Mouse (Mus musculus): ENCODE results near the gene Stip1. TPM values are rescaled to one million over a fixed set of nuclear protein-coding genes. Genes with fewer than 3 reads are reported as not detected.

Gene Stip1
- polyA plus RNA-seq, 1 experiment, result 192 TPM

- peaks cover 15% of the 10 kb centered on the region for H3K4me1 ChIP-seq (ENCODE audit: control insufficient read depth, insufficient read depth, low read length)
- no peak for TF ChIP-seq CTCF (IDR thresholded peaks at IDR 0.05; ENCODE audit: borderline replicate concordance, insufficient read depth, low read length)
- no peak for TF ChIP-seq POLR2A (IDR thresholded peaks at IDR 0.05; ENCODE audit: low read depth, low read length)
- H3K4me3 ChIP-seq (ENCODE audit: insufficient read depth, low read length), result no peak overlapping the region
- H3K27ac ChIP-seq (ENCODE audit: insufficient read depth, low read length), result no peak overlapping the region
Measured at GRCm38 (mm10) chr19:7073997-7074781, 34.4 kb upstream of the Stip1 start.

GRCm38 (mm10) chr19:7072221-7072620 is 32.5 kb upstream of the Stip1 start:
- TF ChIP-seq CTCF (IDR thresholded peaks at IDR 0.05; ENCODE audit: borderline replicate concordance, insufficient read depth, low read length) (no peak), POLR2A (IDR thresholded peaks at IDR 0.05; ENCODE audit: low read depth, low read length) (no peak)
- Histone ChIP-seq H3K27ac (ENCODE audit: insufficient read depth, low read length) (no peak overlapping the region), H3K4me3 (ENCODE audit: insufficient read depth, low read length) (no peak overlapping the region), H3K4me1 (ENCODE audit: control insufficient read depth, insufficient read depth, low read length) (peaks cover 10% of the 10 kb centered on the region; the same call in 1 of the 2 replicates)

GRCm38 (mm10) chr19:7070775-7071174 is 31.0 kb upstream of the Stip1 start:
- Histone ChIP-seq H3K4me1 (ENCODE audit: control insufficient read depth, insufficient read depth, low read length) (peaks cover 17% of the 10 kb centered on the region; the same call in 1 of the 2 replicates), H3K27ac (ENCODE audit: insufficient read depth, low read length) (no peak overlapping the region), H3K4me3 (ENCODE audit: insufficient read depth, low read length) (no peak overlapping the region)
- no peak for TF ChIP-seq POLR2A (IDR thresholded peaks at IDR 0.05; ENCODE audit: low read depth, low read length)
- TF ChIP-seq CTCF (IDR thresholded peaks at IDR 0.05; ENCODE audit: borderline replicate concordance, insufficient read depth, low read length), result no peak

GRCm38 (mm10) chr19:7069781-7070763 is 30.3 kb upstream of the Stip1 start:
- Histone ChIP-seq H3K4me1 (ENCODE audit: control insufficient read depth, insufficient read depth, low read length) (peaks cover 17% of the 10 kb centered on the region; the same call in 1 of the 2 replicates), H3K27ac (ENCODE audit: insufficient read depth, low read length) (no peak overlapping the region), H3K4me3 (ENCODE audit: insufficient read depth, low read length) (no peak overlapping the region)
- TF ChIP-seq POLR2A (IDR thresholded peaks at IDR 0.05; ENCODE audit: low read depth, low read length), result 0 out of 2 replicates have a peak, but pooled peaks have one; percentile 9
- no peak for TF ChIP-seq CTCF (IDR thresholded peaks at IDR 0.05; ENCODE audit: borderline replicate concordance, insufficient read depth, low read length)

- H3K27ac ChIP-seq (ENCODE audit: insufficient read depth, low read length), result no peak overlapping the region
Measured at GRCm38 (mm10) chr19:7068661-7069531, 29.1 kb upstream of the Stip1 start.

GRCm38 (mm10) chr19:7068136-7068535 is 28.4 kb upstream of the Stip1 start:
- H3K4me3 ChIP-seq (ENCODE audit: insufficient read depth, low read length), result no peak overlapping the region
- peaks cover 17% of the 10 kb centered on the region; the same call in 1 of the 2 replicates for H3K4me1 ChIP-seq (ENCODE audit: control insufficient read depth, insufficient read depth, low read length)
- H3K27ac ChIP-seq (ENCODE audit: insufficient read depth, low read length), result no peak overlapping the region
- TF ChIP-seq CTCF (IDR thresholded peaks at IDR 0.05; ENCODE audit: borderline replicate concordance, insufficient read depth, low read length), result peak; percentile 77
- no peak for TF ChIP-seq POLR2A (IDR thresholded peaks at IDR 0.05; ENCODE audit: low read depth, low read length)

More at GRCm38 (mm10) chr19:7068661-7069531, 29.1 kb upstream of the Stip1 start:
- no peak for TF ChIP-seq CTCF (IDR thresholded peaks at IDR 0.05; ENCODE audit: borderline replicate concordance, insufficient read depth, low read length)
- no peak for TF ChIP-seq POLR2A (IDR thresholded peaks at IDR 0.05; ENCODE audit: low read depth, low read length)
- H3K4me3 ChIP-seq (ENCODE audit: insufficient read depth, low read length), result no peak overlapping the region
- H3K4me1 ChIP-seq (ENCODE audit: control insufficient read depth, insufficient read depth, low read length), result peaks cover 17% of the 10 kb centered on the region; the same call in 1 of the 2 replicates

- Histone ChIP-seq H3K27ac (ENCODE audit: insufficient read depth, low read length) (no peak overlapping the region), H3K4me3 (ENCODE audit: insufficient read depth, low read length) (no peak overlapping the region), H3K4me1 (ENCODE audit: control insufficient read depth, insufficient read depth, low read length) (peaks cover 17% of the 10 kb centered on the region; the same call in 1 of the 2 replicates)
- no peak for TF ChIP-seq POLR2A (IDR thresholded peaks at IDR 0.05; ENCODE audit: low read depth, low read length)
Measured at GRCm38 (mm10) chr19:7067344-7068050, 27.7 kb upstream of the Stip1 start.

- Histone ChIP-seq H3K4me3 (ENCODE audit: insufficient read depth, low read length) (no peak overlapping the region), H3K4me1 (ENCODE audit: control insufficient read depth, insufficient read depth, low read length) (peaks cover 17% of the 10 kb centered on the region; the same call in 1 of the 2 replicates), H3K27ac (ENCODE audit: insufficient read depth, low read length) (no peak overlapping the region)
- TF ChIP-seq POLR2A (IDR thresholded peaks at IDR 0.05; ENCODE audit: low read depth, low read length) (no peak), CTCF (IDR thresholded peaks at IDR 0.05; ENCODE audit: borderline replicate concordance, insufficient read depth, low read length) (no peak)
Measured at GRCm38 (mm10) chr19:7066828-7067342, 27.1 kb upstream of the Stip1 start.
